Mouse (Mus musculus) E14TG2a.4 (cell line): Measurements from ENCODE around the gene Gm5767.

Experiments
- H3K27me3 ChIP-seq: 2 replicates; pipeline ENCODE4 v1.6.1; 2014; ENCODE audit warnings: low read length, control low read depth; ENCODE audit not compliant: insufficient read depth
- H3K36me3 ChIP-seq: 2 replicates; pipeline ENCODE4 v1.6.1; 2014; ENCODE audit warnings: low read length, control low read depth; ENCODE audit not compliant: insufficient read depth
- H3K4me1 ChIP-seq: replicated peaks from 2 replicates; pipeline ENCODE4 v1.6.1; 2014; ENCODE audit warnings: low read depth, low read length, control low read depth
- H3K4me3 ChIP-seq: replicated peaks from 2 replicates; pipeline ENCODE4 v1.5.1; 2014; ENCODE audit warnings: mild to moderate bottlenecking, low read length
- H3K9me3 ChIP-seq: 2 replicates; pipeline ENCODE4 v1.6.1; 2014; ENCODE audit warnings: low read length, control low read depth
- CTCF ChIP-seq: conservative IDR thresholded peaks from 2 replicates; pipeline ENCODE4 v1.5.1; 2014; ENCODE audit warnings: low read length
- NANOG ChIP-seq: IDR thresholded peaks from 2 replicates; pipeline ENCODE4 v1.6.1; 2014; ENCODE audit warnings: borderline replicate concordance, low read length, mixed read lengths
- POU5F1 ChIP-seq: IDR thresholded peaks from 2 replicates; pipeline ENCODE4 v1.6.1; 2014; ENCODE audit warnings: low read length, borderline replicate concordance

The Gm5767 gene

DNA sequence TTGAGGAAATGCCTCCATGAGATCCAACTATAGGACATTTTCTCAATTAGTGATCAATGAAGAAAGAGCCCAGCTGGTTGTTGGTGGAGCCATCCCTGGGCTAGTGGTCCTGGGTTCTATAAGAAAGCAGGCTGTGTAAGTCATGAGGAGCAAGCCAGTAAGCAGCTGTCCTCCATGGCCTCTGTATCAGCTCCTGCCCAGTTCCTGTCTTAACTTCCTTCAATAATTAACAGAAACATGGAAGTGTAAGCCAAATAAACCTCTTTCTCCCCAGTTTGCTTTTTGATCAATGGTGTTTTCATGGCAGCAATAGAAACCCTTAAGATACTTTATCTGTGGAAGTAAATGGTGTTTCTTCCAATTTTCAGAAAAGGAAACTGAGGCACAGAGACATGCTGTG is 7.8 kb upstream of the Gm5767 start:
- TF ChIP-seq CTCF (no peak), POU5F1 (no peak), NANOG (no peak)
- H3K9me3 ChIP-seq = no peaks in the 10 kb centered on the region
- H3K27me3 ChIP-seq = peaks cover 16% of the 10 kb centered on the region
- peaks cover 54% of the 10 kb centered on the region for H3K4me1 ChIP-seq
- H3K4me3 ChIP-seq = peak overlapping the region; percentile 92
- peaks cover 15% of the 10 kb centered on the region for H3K36me3 ChIP-seq

DNA sequence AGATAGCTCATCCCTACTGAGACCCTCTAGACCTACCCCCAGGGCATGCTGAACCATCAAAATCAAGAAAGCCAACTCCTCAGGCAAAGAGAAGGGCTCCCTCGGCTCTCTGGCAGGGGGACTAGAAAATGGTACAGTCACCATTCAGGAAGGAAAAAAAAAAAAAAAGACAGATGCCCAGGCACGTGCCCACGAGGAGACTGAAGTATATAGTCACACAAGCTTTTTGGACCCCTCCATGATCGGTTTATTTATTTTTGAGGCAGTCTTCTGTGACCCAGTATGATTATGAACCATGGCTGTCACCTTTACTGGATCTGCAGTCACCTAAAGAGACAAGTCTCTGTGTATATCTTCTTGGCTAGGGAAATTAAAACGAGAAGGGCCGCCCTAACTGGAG is 7.2 kb upstream of the Gm5767 start:
- TF ChIP-seq POU5F1 = no peak
- TF ChIP-seq NANOG = no peak
- no peak for TF ChIP-seq CTCF
- Histone ChIP-seq H3K4me1 (peaks cover 49% of the 10 kb centered on the region), H3K4me3 (no peak overlapping the region), H3K36me3 (peaks cover 11% of the 10 kb centered on the region), H3K27me3 (peaks cover 16% of the 10 kb centered on the region), H3K9me3 (no peaks in the 10 kb centered on the region)

DNA sequence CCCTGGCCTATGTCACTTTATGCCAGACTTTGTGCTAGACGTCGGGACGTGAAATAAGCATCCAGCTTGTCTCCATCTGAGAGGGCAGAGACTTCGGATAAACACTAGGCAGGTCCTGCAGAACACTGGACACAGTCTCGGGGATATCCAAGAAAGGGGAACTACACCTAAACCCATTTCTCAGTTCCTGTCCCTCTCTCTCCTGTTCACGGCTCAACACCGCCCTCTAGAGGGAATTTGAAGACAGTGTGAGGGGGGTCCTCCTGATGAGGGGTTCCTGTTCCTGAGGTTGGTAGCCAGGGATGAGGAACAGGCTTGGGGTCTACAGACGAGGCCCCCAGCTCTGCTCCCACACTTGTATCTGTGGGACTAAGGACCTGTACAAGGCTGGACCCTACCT is 6.4 kb upstream of the Gm5767 start:
- no peak for TF ChIP-seq POU5F1
- TF ChIP-seq CTCF = peak; percentile 79
- no peak for TF ChIP-seq NANOG
- Histone ChIP-seq H3K9me3 (no peaks in the 10 kb centered on the region), H3K27me3 (peaks cover 16% of the 10 kb centered on the region), H3K4me3 (0 out of 2 replicates have a peak overlapping the region, but pooled peaks have one; percentile 43), H3K36me3 (peaks cover 3% of the 10 kb centered on the region), H3K4me1 (peaks cover 41% of the 10 kb centered on the region)

DNA sequence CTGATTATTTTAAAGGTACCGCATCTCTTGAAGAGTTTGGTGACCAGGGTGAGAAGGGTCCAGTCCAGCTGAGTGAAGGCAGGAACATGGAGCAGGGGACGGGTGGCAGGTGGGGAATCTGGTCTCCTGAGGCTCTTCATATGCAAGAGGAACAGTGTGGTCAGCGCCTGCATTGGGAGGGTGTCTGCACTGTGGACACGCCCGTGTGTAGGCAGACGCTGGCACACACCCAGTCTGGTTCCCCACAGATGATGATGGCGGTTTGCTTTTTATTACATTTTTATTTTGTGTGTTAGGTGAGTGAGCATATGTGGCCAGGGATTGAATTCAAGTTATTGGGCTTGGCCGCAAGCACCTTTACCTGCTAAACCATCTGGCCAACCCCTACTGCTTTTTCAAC is 5.0 kb upstream of the Gm5767 start:
- no peaks in the 10 kb centered on the region for H3K36me3 ChIP-seq

DNA sequence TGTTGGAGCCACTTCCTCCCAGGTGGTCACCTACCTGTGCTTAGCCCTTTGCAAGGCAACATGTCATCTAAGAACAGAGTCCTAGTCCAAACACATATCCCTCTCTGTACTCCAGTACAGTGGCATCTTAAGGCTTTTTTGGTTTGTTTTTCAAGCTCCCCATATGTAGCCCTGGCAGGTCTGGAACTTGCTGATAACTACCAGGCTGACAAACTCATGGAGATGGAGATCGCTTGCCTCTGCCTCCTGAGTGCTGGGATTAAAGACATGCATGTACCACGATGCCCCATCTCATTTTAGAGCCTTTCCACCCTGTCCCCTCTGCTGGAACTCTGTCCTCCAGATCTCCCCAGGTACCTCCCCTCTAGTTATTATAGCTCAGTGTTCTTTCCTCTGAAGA is 4.3 kb upstream of the Gm5767 start:
- Histone ChIP-seq H3K4me1 (peaks cover 20% of the 10 kb centered on the region), H3K9me3 (no peaks in the 10 kb centered on the region), H3K4me3 (no peak overlapping the region), H3K27me3 (peaks cover 16% of the 10 kb centered on the region), H3K36me3 (no peaks in the 10 kb centered on the region)
- no peak for TF ChIP-seq NANOG
- no peak for TF ChIP-seq POU5F1
- TF ChIP-seq CTCF = no peak

More for the DNA sequence above, 5.0 kb upstream of the Gm5767 start:
- Histone ChIP-seq H3K9me3 (no peaks in the 10 kb centered on the region), H3K27me3 (peaks cover 16% of the 10 kb centered on the region), H3K4me3 (no peak overlapping the region), H3K4me1 (peaks cover 27% of the 10 kb centered on the region)
- TF ChIP-seq NANOG = no peak
- no peak for TF ChIP-seq CTCF
- TF ChIP-seq POU5F1 = no peak

DNA sequence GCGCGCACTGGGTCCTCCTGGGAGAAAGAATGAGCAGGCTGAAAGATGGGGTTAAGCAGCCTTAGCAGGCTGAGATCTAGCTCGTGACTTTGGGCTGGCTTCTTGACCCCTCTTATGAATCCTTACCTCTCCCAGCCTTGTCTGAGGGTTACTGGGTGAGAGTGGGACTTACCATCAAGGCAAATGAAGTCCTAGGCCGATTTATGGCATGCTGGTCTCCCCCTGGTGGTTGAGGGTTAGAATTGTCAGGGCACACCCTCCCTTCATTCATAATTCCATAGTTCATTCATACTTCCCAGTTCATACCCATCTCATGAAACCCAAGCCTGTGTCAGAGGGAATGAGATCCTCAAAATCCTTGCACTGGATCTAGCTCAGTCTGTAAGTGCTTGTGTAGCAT is 3.8 kb upstream of the Gm5767 start:
- no peak overlapping the region for H3K4me3 ChIP-seq
- H3K4me1 ChIP-seq = peaks cover 18% of the 10 kb centered on the region; the same call in 1 of the 2 replicates
- H3K27me3 ChIP-seq = peaks cover 16% of the 10 kb centered on the region
- H3K9me3 ChIP-seq = no peaks in the 10 kb centered on the region
- TF ChIP-seq CTCF = peak; percentile 85
- no peak for TF ChIP-seq POU5F1
- H3K36me3 ChIP-seq = no peaks in the 10 kb centered on the region

DNA sequence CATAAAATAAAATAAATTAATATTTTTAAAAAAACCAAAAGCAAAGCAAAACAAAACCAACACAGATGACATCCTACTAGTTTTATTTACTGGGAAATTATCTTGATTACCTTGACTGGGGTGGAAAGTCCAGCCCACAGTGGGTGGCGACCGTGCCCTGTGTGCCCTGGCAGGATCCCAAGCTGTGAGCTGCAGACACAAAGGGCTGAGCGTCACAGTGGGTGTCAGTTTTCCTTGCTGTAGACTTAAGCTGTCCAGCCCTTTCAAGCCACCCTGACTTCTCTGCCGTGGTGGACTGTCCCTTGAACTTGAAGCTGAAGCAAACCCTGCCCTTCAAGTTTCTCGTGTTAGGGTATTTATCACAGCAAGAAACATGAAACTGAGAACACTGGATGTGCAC is 2.5 kb upstream of the Gm5767 start:
- Histone ChIP-seq H3K9me3 (peaks cover 7% of the 10 kb centered on the region), H3K27me3 (peaks cover 8% of the 10 kb centered on the region), H3K36me3 (peaks cover 10% of the 10 kb centered on the region), H3K4me3 (no peak overlapping the region), H3K4me1 (peaks cover 13% of the 10 kb centered on the region; the same call in 1 of the 2 replicates)
- TF ChIP-seq CTCF (no peak; the same call in 1 of the 2 replicates), POU5F1 (no peak), NANOG (no peak)

DNA sequence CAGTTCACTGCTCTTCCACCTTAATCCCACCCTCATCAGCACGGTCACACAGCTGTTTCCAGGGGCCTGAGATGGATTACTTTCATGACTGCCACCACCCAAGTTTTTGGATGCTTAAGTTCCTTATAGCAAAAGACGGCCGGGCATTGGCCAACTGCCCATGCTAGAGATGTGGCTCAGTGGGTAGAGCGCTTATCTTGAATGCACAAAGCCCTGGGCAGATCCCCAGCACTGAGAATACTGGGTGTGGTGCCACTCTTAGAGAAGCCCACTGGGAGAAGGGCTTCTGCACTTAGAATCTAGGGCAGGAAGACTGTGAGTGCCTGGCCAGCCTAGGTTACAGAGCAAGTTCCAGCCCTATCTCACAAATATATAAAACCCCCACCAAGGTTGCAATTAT is 1.9 kb upstream of the Gm5767 start:
- peaks cover 16% of the 10 kb centered on the region for H3K36me3 ChIP-seq
- no peak overlapping the region for H3K4me3 ChIP-seq
- H3K27me3 ChIP-seq = peaks cover 1% of the 10 kb centered on the region
- TF ChIP-seq NANOG (no peak), CTCF (no peak), POU5F1 (no peak)
- peaks cover 15% of the 10 kb centered on the region for H3K4me1 ChIP-seq
- H3K9me3 ChIP-seq = peaks cover 10% of the 10 kb centered on the region

DNA sequence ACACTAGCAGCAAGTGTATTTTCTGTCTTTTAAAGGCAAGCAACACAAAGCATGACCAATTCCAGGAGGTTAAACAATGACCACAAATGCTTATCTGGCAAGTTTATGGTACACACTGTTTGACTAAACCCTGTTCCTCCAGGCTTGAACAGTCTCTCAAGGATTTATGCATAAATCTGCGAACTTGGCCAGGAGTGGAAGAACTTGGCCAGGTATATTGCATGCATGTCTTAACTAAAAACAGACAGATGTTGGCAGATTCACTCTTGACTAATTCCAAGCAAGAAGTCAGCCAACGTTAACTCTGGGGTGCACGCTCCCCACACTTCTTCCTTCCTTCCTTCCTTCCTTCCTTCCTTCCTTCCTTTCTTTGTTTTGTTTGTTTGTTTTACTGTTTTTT is 790 bp upstream of the Gm5767 start:
- TF ChIP-seq NANOG (no peak), POU5F1 (no peak), CTCF (no peak)
- Histone ChIP-seq H3K4me3 (no peak overlapping the region), H3K9me3 (peaks cover 10% of the 10 kb centered on the region), H3K27me3 (no peaks in the 10 kb centered on the region), H3K4me1 (peaks cover 21% of the 10 kb centered on the region), H3K36me3 (peaks cover 27% of the 10 kb centered on the region)
